Mouse (Mus musculus) CH12.LX (cell line): ENCODE results near the gene Rnf43. TPM values are rescaled to one million over a fixed set of nuclear protein-coding genes. Genes with fewer than 3 reads are reported as not detected.

Source experiments
- DNase-seq: peaks from one replicate; pipeline ENCODE4 v3.0.0-alpha.2; 2013; ENCODE audit errors: extremely low read depth
- H3K27ac ChIP-seq: 2 replicates; pipeline ENCODE4 v1.5.1; 2012; ENCODE audit warnings: low read depth, mild to moderate bottlenecking, control low read depth, moderate library complexity; ENCODE audit not compliant: insufficient read depth
- H3K27me3 ChIP-seq: replicated peaks from 2 replicates; pipeline ENCODE3; 2012; ENCODE audit warnings: inconsistent platforms
- H3K36me3 ChIP-seq, 2 experiments: replicated peaks in 1 of 2; 2 replicates each; pipeline versions ENCODE3 to v1.6.1; 2012; ENCODE audit warnings: inconsistent platforms in 1 of 2, low read length in 1 of 2, mild to moderate bottlenecking in 1 of 2, mixed read lengths in 1 of 2, moderate library complexity in 1 of 2; ENCODE audit not compliant: control insufficient read depth in 1 of 2, insufficient read depth in 1 of 2
- H3K4me1 ChIP-seq, 2 experiments: 2 replicates each; pipeline ENCODE4 v1.6.1; 2012; ENCODE audit warnings: inconsistent platforms in 1 of 2, moderate library complexity in 1 of 2; ENCODE audit not compliant: insufficient read depth in 2 of 2, control insufficient read depth in 1 of 2
- H3K4me2 ChIP-seq: 2 replicates; pipeline ENCODE4 v1.6.1; 2012; ENCODE audit warnings: low read depth, mild to moderate bottlenecking, control low read depth; ENCODE audit not compliant: poor library complexity, insufficient read depth, severe bottlenecking
- H3K4me3 ChIP-seq, 3 experiments: fragments of 150-350 bp in 1 of 3; sonication (generic) in 1 of 3; replicated peaks in 1 of 3; 2 replicates each; pipeline versions ENCODE3 to v1.5.1; 2011 to 2012; ENCODE audit warnings: low read depth in 2 of 3, low read length in 2 of 3, mild to moderate bottlenecking in 2 of 3, moderate library complexity in 2 of 3, control low read depth in 1 of 3, improper control_type of control experiment in 1 of 3, inconsistent platforms in 1 of 3, mixed read lengths in 1 of 3; ENCODE audit not compliant: poor library complexity in 1 of 3
- H3K79me2 ChIP-seq: replicated peaks from 2 replicates; pipeline ENCODE4 v1.6.1; 2012; ENCODE audit warnings: mild to moderate bottlenecking, moderate library complexity; ENCODE audit not compliant: control insufficient read depth, poor library complexity, insufficient read depth, severe bottlenecking; ENCODE audit errors: extremely low read depth
- H3K9ac ChIP-seq: 2 replicates; pipeline ENCODE4 v1.6.1; 2012; ENCODE audit warnings: low read depth, mild to moderate bottlenecking, control low read depth, moderate library complexity; ENCODE audit not compliant: insufficient read depth
- H3K9me3 ChIP-seq: replicated peaks from 2 replicates; pipeline ENCODE3; 2012; ENCODE audit warnings: low read length, inconsistent platforms, mixed read lengths
- E2F4 ChIP-seq: IDR thresholded peaks from 2 replicates; pipeline ENCODE4 v1.6.1; 2011; ENCODE audit warnings: low read depth, low read length, improper control_type of control experiment; ENCODE audit not compliant: insufficient replicate concordance
- ELF1 ChIP-seq: IDR thresholded peaks from 2 replicates; pipeline ENCODE4 v1.6.1; 2014; ENCODE audit warnings: low read depth, mild to moderate bottlenecking, inconsistent platforms, low read length, improper control_type of control experiment
- ETS1 ChIP-seq: conservative IDR thresholded peaks from 2 replicates; pipeline ENCODE4 v1.6.1; 2012; ENCODE audit warnings: low read depth, mild to moderate bottlenecking, inconsistent platforms, low read length, improper control_type of control experiment, moderate library complexity
- GABPA ChIP-seq: IDR thresholded peaks from 2 replicates; pipeline ENCODE4 v1.6.1; 2012; ENCODE audit warnings: low read depth, low read length, improper control_type of control experiment, inconsistent platforms; ENCODE audit not compliant: insufficient replicate concordance
- MAZ ChIP-seq: IDR thresholded peaks from 2 replicates; pipeline ENCODE4 v1.6.1; 2012; ENCODE audit warnings: low read depth, mild to moderate bottlenecking, inconsistent platforms, low read length, improper control_type of control experiment, moderate library complexity
- MEF2A ChIP-seq: IDR thresholded peaks from 2 replicates; pipeline ENCODE4 v1.6.1; 2014; ENCODE audit warnings: low read depth, mild to moderate bottlenecking, inconsistent platforms, low read length, improper control_type of control experiment, borderline replicate concordance
- NELFE ChIP-seq: IDR thresholded peaks from 2 replicates; pipeline ENCODE4 v1.6.1; 2011; ENCODE audit warnings: low read depth, low read length, improper control_type of control experiment
- PAX5 ChIP-seq: IDR thresholded peaks from 2 replicates; pipeline ENCODE4 v1.6.1; 2012; ENCODE audit warnings: low read length, inconsistent platforms, mixed read lengths
- POLR2A ChIP-seq: IDR thresholded peaks from 2 replicates; pipeline ENCODE4 v1.6.1; 2011; ENCODE audit warnings: low read depth, mild to moderate bottlenecking, improper control_type of control experiment, low read length
- POLR2AphosphoS2 ChIP-seq: IDR thresholded peaks from 2 replicates; pipeline ENCODE4 v1.6.1; 2011; ENCODE audit warnings: low read depth, low read length, improper control_type of control experiment
- RAD21 ChIP-seq: IDR thresholded peaks from 2 replicates; pipeline ENCODE4 v1.6.1; 2011; ENCODE audit warnings: low read depth, mild to moderate bottlenecking, low read length, improper control_type of control experiment, moderate library complexity
- RCOR1 ChIP-seq: conservative IDR thresholded peaks from 2 replicates; pipeline ENCODE4 v1.6.1; 2012; ENCODE audit warnings: low read depth, mild to moderate bottlenecking, inconsistent platforms, low read length, improper control_type of control experiment
- SMC3 ChIP-seq: IDR thresholded peaks from 2 replicates; pipeline ENCODE4 v1.6.1; 2011; ENCODE audit warnings: low read depth, low read length, improper control_type of control experiment
- TBP ChIP-seq: conservative IDR thresholded peaks from 2 replicates; pipeline ENCODE4 v1.6.1; 2011; ENCODE audit warnings: low read depth, low read length, improper control_type of control experiment
- TCF12 ChIP-seq: IDR thresholded peaks from 2 replicates; pipeline ENCODE4 v1.6.1; 2014; ENCODE audit warnings: low read depth, mild to moderate bottlenecking, inconsistent platforms, low read length, improper control_type of control experiment
- USF2 ChIP-seq: conservative IDR thresholded peaks from 2 replicates; pipeline ENCODE4 v1.6.1; 2011; ENCODE audit warnings: low read depth, low read length, improper control_type of control experiment
- ZC3H11A ChIP-seq: IDR thresholded peaks from 2 replicates; pipeline ENCODE4 v1.6.1; 2012; ENCODE audit warnings: low read depth, mild to moderate bottlenecking, inconsistent platforms, low read length, improper control_type of control experiment
- dilution Hi-C: fragments of 300-500 bp; cut with MboI; formaldehyde crosslinking; loops from 2 replicates; pipeline ENCODE4 v1.14.3; 2020; ENCODE audit warnings: low sequenced_read_pairs; ENCODE audit not compliant: extremely low pct_unique_long_range_greater_than_20kb, extremely low pct_ligation_motif_present
- in situ Hi-C: fragments of 300-500 bp; cut with MboI; formaldehyde crosslinking; loops from 3 replicates; pipeline ENCODE4 v1.14.3; 2019; ENCODE audit warnings: low sequenced_read_pairs, low pct_ligation_motif_present, low pct_unique_long_range_greater_than_20kb, mixed read lengths
- polyA plus RNA-seq: library from polyadenylated mRNA; unstranded; fragments of >175 nt; gene quantifications from 2 replicates; pipeline ENCODE4 v1.2.1, GENCODE M21; 2012; ENCODE audit warnings: low read depth; ENCODE audit not compliant: insufficient read length
- total RNA-seq, 2 experiments: library from RNA; depleted of rRNA; stranded (reverse); fragments of 300-350 nt in 1 of 2; fragments of >200 nt in 1 of 2; gene quantifications; 2 replicates each; pipeline ENCODE4 v1.2.3; 2012 to 2014

The Rnf43 gene
- total and polyA plus RNA-seq, 3 experiments: 12.2 to 27.7 (median 26.3) TPM

GRCm38 (mm10) chr11:87755360-87756017 lies 93.0 kb downstream of the Rnf43 start:
- TF ChIP-seq POLR2AphosphoS2 (no peak), PAX5 (no peak), POLR2A (peak; percentile 100), ETS1 (no peak), GABPA (no peak), MEF2A (no peak), ELF1 (no peak), NELFE (no peak), TBP (peak; percentile 99), USF2 (peak; percentile 95), RCOR1 (no peak), SMC3 (no peak), E2F4 (no peak), TCF12 (no peak), MAZ (no peak), ZC3H11A (no peak), RAD21 (no peak)

GRCm38 (mm10) chr11:87756251-87756820 lies 93.8 kb downstream of the Rnf43 start:
- Histone ChIP-seq H3K4me1 (peaks cover 26 to 65% of the 10 kb centered on the region in 2 experiments), H3K36me3 (peaks cover 21 to 22% of the 10 kb centered on the region in 2 experiments)
- TF ChIP-seq E2F4 (no peak), TBP (peak; percentile 54; the same call in 1 of the 2 replicates), POLR2A (peak; percentile 72)
- TF ChIP-seq, all 38 proteins: peak for 2
- Histone ChIP-seq H3K4me2 (no peak overlapping the region), H3K9ac (peak overlapping the region; percentile 98), H3K4me3 (peak overlapping the region; percentile 66 to 89 (median 81)), H3K27ac (peak overlapping the region; percentile 99), H3K27me3 (no peaks in the 10 kb centered on the region), H3K79me2 (peaks cover 34% of the 10 kb centered on the region), H3K9me3 (no peaks in the 10 kb centered on the region)
- peak; percentile 85 for DNase-seq
- in situ Hi-C loops (no loop called here), dilution Hi-C loops (no loop called here)

More at GRCm38 (mm10) chr11:87755360-87756017, 93.0 kb downstream of the Rnf43 start:
- DNase-seq: peak; percentile 100
- Histone ChIP-seq H3K36me3 (peaks cover 21 to 22% of the 10 kb centered on the region in 2 experiments), H3K4me2 (no peak overlapping the region), H3K27ac (peak overlapping the region; percentile 99), H3K79me2 (peaks cover 34% of the 10 kb centered on the region), H3K9ac (peak overlapping the region; percentile 98), H3K9me3 (no peaks in the 10 kb centered on the region), H3K4me3 (peak overlapping the region; percentile 66 to 89 (median 81)), H3K27me3 (no peaks in the 10 kb centered on the region), H3K4me1 (peaks cover 22 to 63% of the 10 kb centered on the region in 2 experiments)
- in situ Hi-C loops: no loop called here
- dilution Hi-C loops: no loop called here
